Mouse (Mus musculus) Patski (cell line): ENCODE data around the gene Camta1. TPM values are rescaled to one million over a fixed set of nuclear protein-coding genes. Genes with fewer than 3 reads are reported as not detected.

Source experiments
- ATAC-seq: fragments of 100-300 bp; one replicate; pipeline ENCODE4 v1.8.0; 2021
- CTCF ChIA-PET: fragments of 350-600 bp; sonication (Branson Sonifier 250); formaldehyde crosslinking; loops from one replicate; lab custom pipeline; 2022; ENCODE audit warnings: inconsistent platforms; lab: Charles Lee
- POLR2A ChIA-PET: fragments of 350-600 bp; sonication (Branson Sonifier 250); formaldehyde crosslinking; loops from one replicate; lab custom pipeline; 2022; ENCODE audit warnings: antibody characterized with exemption, inconsistent platforms; lab: Charles Lee
- DNase-seq: peaks from one replicate; pipeline ENCODE4 v3.0.0-alpha.2; 2011; ENCODE audit warnings: low read depth, low spot score
- H3K27me3 ChIP-seq: fragments of 371-371 bp; one replicate; pipeline ENCODE4 v1.5.1; 2021
- CTCF ChIP-seq: fragments of 100-300 bp; IDR thresholded peaks from one replicate; pipeline ENCODE4 v1.5.1; 2021
- in situ Hi-C: fragments of 300-500 bp; cut with MboI; formaldehyde crosslinking; loops from 3 replicates; pipeline ENCODE4 v1.11.1; 2018; ENCODE audit warnings: low pct_unique_long_range_greater_than_20kb, mixed read lengths
- polyA plus RNA-seq: library from polyadenylated mRNA; unstranded; gene quantifications from one replicate; pipeline ENCODE4 v1.2.3, GENCODE M21; 2021

Gene Camta1
- polyA plus RNA-seq, 1 experiment from 2014 or later = 28.0 TPM

GRCm38 (mm10) chr4:151310056-151310685, 551.5 kb downstream of the Camta1 start:
- no peak for TF ChIP-seq CTCF
- DNase-seq (no peak), ATAC-seq (no peak)
- CTCF ChIA-PET = no interaction called here
- POLR2A ChIA-PET = no interaction called here
- no peaks in the 10 kb centered on the region for H3K27me3 ChIP-seq
- in situ Hi-C loops = no loop called here

- POLR2A ChIA-PET = no interaction called here
- no peak for DNase-seq
- TF ChIP-seq CTCF = no peak
- CTCF ChIA-PET = no interaction called here
- no peaks in the 10 kb centered on the region for H3K27me3 ChIP-seq
- in situ Hi-C loops = no loop called here
- no peak for ATAC-seq
Observed at GRCm38 (mm10) chr4:151306890-151307289, 554.8 kb downstream of the Camta1 start.

GRCm38 (mm10) chr4:151306311-151306765, 555.3 kb downstream of the Camta1 start:
- in situ Hi-C loops = no loop called here
- ChIA-PET CTCF (no interaction called here), POLR2A (no interaction called here)
- DNase-seq (no peak), ATAC-seq (no peak)
- no peaks in the 10 kb centered on the region for H3K27me3 ChIP-seq
- TF ChIP-seq CTCF = no peak

GRCm38 (mm10) chr4:151305761-151306160, 555.9 kb downstream of the Camta1 start:
- CTCF ChIA-PET = no interaction called here
- no peak for DNase-seq
- in situ Hi-C loops = no loop called here
- POLR2A ChIA-PET = no interaction called here
- no peaks in the 10 kb centered on the region for H3K27me3 ChIP-seq
- TF ChIP-seq CTCF = no peak
- ATAC-seq = no peak

GRCm38 (mm10) chr4:151303931-151304330, 557.7 kb downstream of the Camta1 start:
- ATAC-seq (peak; percentile 18), DNase-seq (no peak)
- POLR2A ChIA-PET = no interaction called here
- CTCF ChIA-PET = interaction anchor here (1.1 kb wide), 1 partner anchor 20 kb away, joined by 3 read pairs; no protein-coding TSS in a partner anchor
- in situ Hi-C loops = no loop called here
- no peak for TF ChIP-seq CTCF
- no peaks in the 10 kb centered on the region for H3K27me3 ChIP-seq

- no peaks in the 10 kb centered on the region for H3K27me3 ChIP-seq
- ChIA-PET POLR2A (no interaction called here), CTCF (interaction anchor here (1.1 to 1.5 kb wide), 2 partner anchors 20 to 548 kb away, joined by 3 read pairs; no protein-coding TSS in a partner anchor)
- in situ Hi-C loops = no loop called here
- no peak for DNase-seq
- no peak for ATAC-seq
- TF ChIP-seq CTCF = no peak
Observed at GRCm38 (mm10) chr4:151303436-151303835, 558.2 kb downstream of the Camta1 start.

- CTCF ChIA-PET = interaction anchor here (1.1 to 1.5 kb wide), 2 partner anchors 14 to 549 kb away, joined by 3 read pairs; no protein-coding TSS in a partner anchor
- in situ Hi-C loops = no loop called here
- no peak for TF ChIP-seq CTCF
Observed at GRCm38 (mm10) chr4:151302195-151303126, 559.2 kb downstream of the Camta1 start.

GRCm38 (mm10) chr4:151301337-151301736, 560.3 kb downstream of the Camta1 start:
- no peak for DNase-seq
- ATAC-seq = no peak
- POLR2A ChIA-PET = no interaction called here
- no peak for TF ChIP-seq CTCF
- CTCF ChIA-PET = interaction anchor here (1.1 kb wide), 1 partner anchor 16 kb away, joined by 3 read pairs; no protein-coding TSS in a partner anchor
- H3K27me3 ChIP-seq = no peaks in the 10 kb centered on the region
- in situ Hi-C loops = no loop called here

More at GRCm38 (mm10) chr4:151302195-151303126, 559.2 kb downstream of the Camta1 start:
- ATAC-seq (peak; percentile 84), DNase-seq (peak; percentile 97)
- POLR2A ChIA-PET = no interaction called here
- H3K27me3 ChIP-seq = no peaks in the 10 kb centered on the region

- DNase-seq (no peak), ATAC-seq (no peak)
- ChIA-PET CTCF (interaction anchor here (1.1 kb wide), 1 partner anchor 15 kb away, joined by 3 read pairs; no protein-coding TSS in a partner anchor), POLR2A (no interaction called here)
- no peak for TF ChIP-seq CTCF
- no peaks in the 10 kb centered on the region for H3K27me3 ChIP-seq
- in situ Hi-C loops = no loop called here
Observed at GRCm38 (mm10) chr4:151300706-151301105, 561.0 kb downstream of the Camta1 start.

- no peaks in the 10 kb centered on the region for H3K27me3 ChIP-seq
- DNase-seq (no peak), ATAC-seq (peak; percentile 69)
- ChIA-PET CTCF (no interaction called here), POLR2A (no interaction called here)
- TF ChIP-seq CTCF = no peak
- in situ Hi-C loops = no loop called here
Observed at GRCm38 (mm10) chr4:151295515-151296203, 566.0 kb downstream of the Camta1 start.
